Mouse (Mus musculus) lung, embryonic 14.5 days (tissue): ENCODE measurements around the gene Zfp536. TPM values are rescaled to one million over a fixed set of nuclear protein-coding genes. Genes with fewer than 3 reads are reported as not detected.

Source experiments
- ATAC-seq: fragments of 200-750 bp; cut with Nextera tagmentation; 2 replicates; pipeline ENCODE4 v1.8.0; 2017; ENCODE audit warnings: mild to moderate bottlenecking, moderate TSS enrichment, moderate library complexity; ENCODE audit not compliant: insufficient read depth
- DNase-seq: peaks from one replicate; pipeline ENCODE4 v3.0.0-alpha.2; 2015
- H3K27ac ChIP-seq: fragments of 300-500 bp; sonication (generic); 2 replicates; pipeline ENCODE4 v1.5.1; 2014; ENCODE audit warnings: low read depth, mild to moderate bottlenecking, moderate library complexity
- H3K27me3 ChIP-seq: fragments of 300-500 bp; sonication (generic); 2 replicates; pipeline ENCODE4 v1.6.1; 2014; ENCODE audit warnings: low read length, control low read depth; ENCODE audit not compliant: insufficient read depth
- H3K36me3 ChIP-seq: fragments of 300-500 bp; sonication (generic); 2 replicates; pipeline ENCODE4 v1.6.1; 2014; ENCODE audit warnings: control low read depth; ENCODE audit not compliant: insufficient read depth
- H3K4me1 ChIP-seq: fragments of 300-500 bp; sonication (generic); 2 replicates; pipeline ENCODE4 v1.6.1; 2014; ENCODE audit warnings: antibody characterized with exemption, control low read depth; ENCODE audit not compliant: insufficient read depth
- H3K4me2 ChIP-seq: fragments of 300-500 bp; sonication (generic); 2 replicates; pipeline ENCODE4 v1.6.1; 2014; ENCODE audit warnings: mild to moderate bottlenecking
- H3K4me3 ChIP-seq: fragments of 300-500 bp; sonication (generic); 2 replicates; pipeline ENCODE4 v1.5.1; 2014; ENCODE audit warnings: low read depth, low read length
- H3K9ac ChIP-seq: fragments of 300-500 bp; sonication (generic); 2 replicates; pipeline ENCODE4 v1.6.1; 2014
- H3K9me3 ChIP-seq: fragments of 300-500 bp; sonication (generic); 2 replicates; pipeline ENCODE4 v1.6.1; 2016; ENCODE audit warnings: low read depth, low read length, control low read depth
- CTCF ChIP-seq: IDR thresholded peaks from 2 replicates; pipeline ENCODE4 v1.5.1; 2016; ENCODE audit warnings: antibody characterized with exemption, low read depth
- WGBS: fragments of 180-500 bp; shearing (Covaris S2); extraction: QIAGEN DNeasy Blood & Tissue Kit; methylation state at CpG from one replicate; pipeline ENCODE4 v1.1.7; 2014; 5-methylcytosine and 5-hydroxymethylcytosine counted together
- polyA plus RNA-seq: library from polyadenylated mRNA; unstranded; fragments of >200 nt; fragmentation: Nextera tagmentation; extraction: Ambion mirVana; gene quantifications from 2 replicates; pipeline ENCODE4 v1.2.1, GENCODE M21; 2014

Gene Zfp536
- polyA plus RNA-seq, 1 experiment from 2014 or later = 13.7 TPM

DNA sequence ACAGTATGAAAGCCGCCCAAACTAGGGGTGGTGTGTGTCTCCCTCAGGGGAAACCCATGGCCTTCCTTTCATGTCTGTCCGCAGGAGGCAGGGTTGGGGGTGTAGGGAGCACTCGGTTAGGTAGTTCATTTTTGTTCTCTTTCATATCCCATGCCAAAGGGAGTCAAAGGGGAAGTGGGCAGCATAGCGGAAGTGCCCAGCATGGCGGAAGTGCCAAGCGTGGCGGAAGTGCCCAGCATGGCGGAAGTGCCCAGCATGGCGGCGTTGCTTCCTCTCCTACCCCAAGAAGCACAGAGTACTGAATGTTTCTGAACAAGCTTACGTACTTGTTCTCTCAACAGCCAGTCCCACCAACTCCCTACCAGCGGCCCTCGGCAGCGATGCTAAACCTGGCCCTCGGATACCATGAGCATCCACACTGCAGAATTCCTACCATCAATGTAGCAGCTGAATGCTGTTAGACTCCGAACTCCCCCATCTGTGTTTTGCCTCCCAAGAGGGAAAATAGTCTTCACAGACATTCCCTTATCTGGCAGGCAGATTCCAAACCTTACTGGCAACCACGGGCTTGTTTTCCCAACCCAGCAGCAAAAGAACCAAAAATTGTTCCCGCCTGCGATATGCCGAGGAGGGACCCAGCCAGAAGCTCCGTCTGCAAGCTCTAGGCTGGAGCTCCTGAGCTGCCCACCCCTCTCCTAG, 125.4 kb downstream of the Zfp536 start:
- no peak for TF ChIP-seq CTCF
- no peak overlapping the region for H3K27ac ChIP-seq
- no peak overlapping the region for H3K4me2 ChIP-seq
- no peaks in the 10 kb centered on the region for H3K36me3 ChIP-seq
- no peak overlapping the region for H3K4me3 ChIP-seq
- no peak overlapping the region for H3K9ac ChIP-seq
- DNase-seq = no peak
- no peak for ATAC-seq
- 88% methylated on average over 21 of the region's 21 CpGs for WGBS
- no peaks in the 10 kb centered on the region for H3K27me3 ChIP-seq
- H3K4me1 ChIP-seq = no peaks in the 10 kb centered on the region
- no peaks in the 10 kb centered on the region for H3K9me3 ChIP-seq

DNA sequence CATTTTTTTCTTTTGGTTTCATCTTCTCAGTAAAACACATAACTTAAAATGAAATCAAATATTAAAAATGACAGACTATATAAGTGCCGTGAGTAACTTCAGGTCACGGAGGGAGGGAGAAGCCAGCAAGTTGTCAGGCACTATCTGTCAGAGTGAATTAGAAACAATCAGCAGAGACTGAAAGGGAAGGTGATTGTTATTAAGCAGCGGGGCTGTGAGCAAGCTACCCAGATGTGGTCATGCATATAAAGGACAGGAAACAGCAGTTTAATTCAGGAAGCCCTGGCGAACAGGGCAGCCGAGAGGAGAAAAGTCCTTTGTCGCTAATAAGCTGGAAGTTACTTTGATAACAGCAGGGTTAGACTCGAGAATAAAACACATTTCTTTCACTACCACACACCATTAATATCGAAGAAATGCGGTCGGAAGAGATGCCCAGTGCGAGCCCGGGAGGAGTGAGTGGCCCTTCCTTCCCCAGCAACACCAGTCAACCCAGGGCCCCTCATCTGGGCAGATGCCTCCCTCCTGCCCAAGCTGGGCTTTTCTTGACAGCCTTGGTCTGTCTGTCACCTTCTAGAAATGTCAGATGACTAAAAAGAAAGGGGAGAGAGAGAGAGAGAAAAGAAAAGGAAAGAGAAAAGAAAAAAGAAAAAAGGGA, 133.6 kb downstream of the Zfp536 start:
- 33% methylated on average over 12 of the region's 12 CpGs for WGBS

DNA sequence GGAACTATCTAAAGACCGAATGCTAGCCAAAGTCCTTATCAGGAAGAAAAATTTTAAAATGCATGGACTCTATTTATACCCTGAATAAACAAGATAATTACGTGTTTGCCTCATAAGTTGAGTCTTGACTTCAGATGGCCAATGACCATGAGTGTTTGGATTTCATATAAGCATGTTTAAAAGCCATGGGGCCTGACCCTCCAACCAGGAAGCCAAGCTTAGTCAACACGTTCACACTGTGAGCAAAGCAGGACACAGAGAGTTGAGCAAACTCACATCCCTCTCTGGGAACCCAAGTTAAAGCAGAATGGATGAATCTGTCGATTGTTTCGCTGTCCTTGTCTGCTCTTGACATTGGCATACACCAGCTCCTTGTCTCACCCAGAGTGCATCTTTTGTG, 138.6 kb downstream of the Zfp536 start:
- DNase-seq (peak; percentile 77), ATAC-seq (peak; percentile 82)
- no peak overlapping the region for H3K4me3 ChIP-seq
- no peaks in the 10 kb centered on the region for H3K36me3 ChIP-seq
- no peak overlapping the region; the same call in 1 of the 2 replicates for H3K27ac ChIP-seq
- no peak overlapping the region for H3K4me2 ChIP-seq
- no peaks in the 10 kb centered on the region for H3K4me1 ChIP-seq
- no peaks in the 10 kb centered on the region for H3K27me3 ChIP-seq
- no peak for TF ChIP-seq CTCF
- H3K9me3 ChIP-seq = no peaks in the 10 kb centered on the region
- no peak overlapping the region for H3K9ac ChIP-seq
- WGBS = 48% methylated on average over 5 of the region's 5 CpGs

More for the DNA sequence above, 133.6 kb downstream of the Zfp536 start:
- H3K4me3 ChIP-seq = no peak overlapping the region
- H3K27ac ChIP-seq = no peak overlapping the region
- no peak for TF ChIP-seq CTCF
- H3K4me1 ChIP-seq = no peaks in the 10 kb centered on the region
- H3K27me3 ChIP-seq = no peaks in the 10 kb centered on the region
- no peaks in the 10 kb centered on the region for H3K9me3 ChIP-seq
- no peak overlapping the region for H3K9ac ChIP-seq
- no peaks in the 10 kb centered on the region for H3K36me3 ChIP-seq
- DNase-seq (peak; percentile 35), ATAC-seq (no peak)
- H3K4me2 ChIP-seq = no peak overlapping the region

DNA sequence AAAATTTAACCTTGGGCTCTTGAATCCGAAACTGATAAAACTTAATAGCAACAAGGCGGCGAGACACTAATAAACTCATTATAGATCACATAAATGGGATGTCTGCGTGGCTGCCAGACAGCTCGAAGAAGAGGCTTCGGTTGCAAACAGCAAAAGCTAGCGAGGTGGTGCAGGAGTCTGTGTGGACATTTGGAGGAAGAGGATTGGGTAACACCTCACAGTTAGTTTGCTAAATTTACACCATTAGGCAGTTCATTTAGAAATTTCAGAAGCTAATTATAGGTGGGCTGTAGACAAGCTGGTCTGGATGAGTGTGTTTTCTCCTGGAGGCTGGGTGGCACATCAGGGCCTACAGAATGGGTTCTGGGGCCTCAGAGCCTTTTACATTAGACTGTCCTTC, 143.0 kb downstream of the Zfp536 start:
- TF ChIP-seq CTCF = no peak
- Histone ChIP-seq H3K9me3 (no peaks in the 10 kb centered on the region), H3K4me3 (no peak overlapping the region), H3K4me1 (no peaks in the 10 kb centered on the region), H3K9ac (no peak overlapping the region), H3K36me3 (no peaks in the 10 kb centered on the region), H3K4me2 (no peak overlapping the region), H3K27me3 (no peaks in the 10 kb centered on the region), H3K27ac (no peak overlapping the region)
- 77% methylated on average over 7 of the region's 7 CpGs for WGBS
- ATAC-seq (no peak), DNase-seq (no peak)

DNA sequence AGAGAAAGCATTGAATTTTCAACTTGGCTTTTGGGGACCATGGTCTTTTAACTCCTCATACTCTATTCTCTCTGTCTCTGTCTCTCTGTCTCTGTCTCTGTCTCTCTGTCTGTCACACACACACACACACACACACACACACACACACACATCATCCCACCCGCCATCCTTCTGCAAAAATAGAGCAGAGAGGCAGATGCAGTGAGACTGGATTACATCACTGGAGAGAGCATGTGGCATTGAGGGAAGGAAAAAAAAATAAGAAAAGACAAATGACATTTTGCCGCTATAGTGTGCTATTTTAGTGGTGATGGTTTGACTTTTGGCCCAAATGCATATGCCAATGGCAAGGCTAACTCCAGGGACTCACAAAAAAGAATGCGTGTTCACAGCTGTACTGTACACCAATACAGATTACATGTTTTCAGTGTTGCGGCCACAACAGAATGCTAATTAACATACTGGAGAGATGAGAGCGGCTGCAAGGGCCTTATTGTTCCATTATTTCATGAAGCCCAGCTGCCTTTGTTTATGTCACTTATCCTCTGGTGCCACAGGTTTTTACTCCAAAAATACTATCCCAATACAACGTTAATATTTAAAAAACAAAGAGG, 145.4 kb downstream of the Zfp536 start:
- WGBS = 65% methylated on average over 6 of the region's 6 CpGs
- no peak for TF ChIP-seq CTCF
- H3K36me3 ChIP-seq = no peaks in the 10 kb centered on the region
- 0 out of 2 replicates have a peak, but pooled peaks cover 7% of the 10 kb centered on the region for H3K27me3 ChIP-seq
- ATAC-seq (no peak), DNase-seq (no peak)
- no peak overlapping the region for H3K27ac ChIP-seq
- H3K4me3 ChIP-seq = no peak overlapping the region
- no peaks in the 10 kb centered on the region for H3K9me3 ChIP-seq
- H3K4me1 ChIP-seq = 0 out of 2 replicates have a peak, but pooled peaks cover 5% of the 10 kb centered on the region
- no peak overlapping the region for H3K9ac ChIP-seq
- no peak overlapping the region for H3K4me2 ChIP-seq

DNA sequence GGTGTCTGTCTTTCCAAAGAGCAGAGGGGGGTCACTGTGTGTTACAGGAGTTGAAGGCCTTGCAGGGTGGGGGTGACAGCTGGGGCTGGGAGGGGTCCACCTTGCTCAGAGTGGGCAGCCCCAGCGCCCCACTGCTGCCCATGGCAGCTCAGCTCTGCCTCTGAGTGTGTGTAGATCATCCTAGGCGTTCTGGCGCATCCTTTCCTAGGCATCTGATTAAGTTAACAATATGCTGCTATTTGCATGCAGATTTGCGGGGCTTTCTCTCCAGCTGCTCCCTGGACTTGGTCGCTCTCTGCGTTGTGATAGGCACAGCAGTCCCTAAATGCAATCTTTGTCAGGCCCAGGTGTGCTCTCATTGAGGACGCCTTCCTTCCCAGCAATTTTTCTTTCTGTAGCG, 147.7 kb downstream of the Zfp536 start:
- no peak overlapping the region for H3K9ac ChIP-seq
- WGBS = 50% methylated on average over 8 of the region's 8 CpGs
- no peak for ATAC-seq

More for the DNA sequence above, 147.7 kb downstream of the Zfp536 start:
- Histone ChIP-seq H3K36me3 (no peaks in the 10 kb centered on the region), H3K27me3 (0 out of 2 replicates have a peak, but pooled peaks cover 7% of the 10 kb centered on the region), H3K27ac (no peak overlapping the region), H3K9me3 (no peaks in the 10 kb centered on the region), H3K4me2 (no peak overlapping the region), H3K4me3 (no peak overlapping the region), H3K4me1 (0 out of 2 replicates have a peak, but pooled peaks cover 5% of the 10 kb centered on the region)
- no peak for TF ChIP-seq CTCF
- DNase-seq = no peak
